Mouse (Mus musculus) mammary gland, adult 2 months (tissue): ENCODE results near the gene Slfn3. TPM values are rescaled to one million over a fixed set of nuclear protein-coding genes. Genes with fewer than 3 reads are reported as not detected.

Source experiments
- polyA plus RNA-seq: library from polyadenylated mRNA; depleted of rRNA; stranded (reverse); fragments of >200 nt; gene quantifications from 2 replicates; pipeline ENCODE4 v1.2.3, GENCODE M21; 2012; ENCODE audit warnings: low replicate concordance; rRNA removed

Slfn3 gene
- polyA plus RNA-seq: 0.33 and 1.1 TPM in 2 replicates

GRCm38 (mm10) chr11:83191134-83191893 is at the start of gene Slfn3:
TSS of gene Slfn3 (plus strand) at chr11:83191330.

GRCm38 (mm10) chr11:83174948-83175539 is 16.1 kb upstream of the Slfn3 start, which contains the start of gene Slfn4:
TSS of gene Slfn4 (plus strand) at chr11:83175186.

Other genes starting within 250 kb of the Slfn3 start
- gene Slfn5, start 240.0 kb upstream of the Slfn3 start, polyA plus RNA-seq: 12.2 and 27.0 TPM in 2 replicates
- 1.1 and 1.4 TPM in 2 replicates for gene Slfn9, start 199.5 kb upstream of the Slfn3 start, polyA plus RNA-seq
- gene Slfn8, start 170.5 kb upstream of the Slfn3 start, polyA plus RNA-seq: 2.3 and 3.7 TPM in 2 replicates
- 16.3 and 18.4 TPM in 2 replicates for gene Slfn2, start 126.2 kb upstream of the Slfn3 start, polyA plus RNA-seq
- 11.5 and 11.9 TPM in 2 replicates for gene Slfn1, start 74.5 kb upstream of the Slfn3 start, polyA plus RNA-seq
- 0.20 and 1.0 TPM in 2 replicates for gene Slfn4, start 16.1 kb upstream of the Slfn3 start, polyA plus RNA-seq
- gene Slfn14, start 95.4 kb downstream of the Slfn3 start, polyA plus RNA-seq: not detected in 2 replicates
- gene Ap2b1, start 107.7 kb downstream of the Slfn3 start, polyA plus RNA-seq: 26.6 and 43.4 TPM in 2 replicates
- gene Pex12, start 111.3 kb downstream of the Slfn3 start, polyA plus RNA-seq: 9.1 and 11.3 TPM in 2 replicates
- 0.68 and 0.70 TPM in 2 replicates for gene Rasl10b, start 217.8 kb downstream of the Slfn3 start, polyA plus RNA-seq
- 0.04 TPM in 1 of 2 replicates, not detected in the other for gene Gas2l2, start 238.1 kb downstream of the Slfn3 start, polyA plus RNA-seq
- gene 1700020L24Rik, start 246.3 kb downstream of the Slfn3 start, polyA plus RNA-seq: 2.4 and 3.0 TPM in 2 replicates